Mouse (Mus musculus) midbrain, embryonic 15.5 days (tissue): Measurements from ENCODE around the gene Crebl2. TPM values are rescaled to one million over a fixed set of nuclear protein-coding genes. Genes with fewer than 3 reads are reported as not detected.

Experiments
- ATAC-seq: fragments of 200-750 bp; cut with Nextera tagmentation; replicated peaks from 2 replicates; pipeline ENCODE4 v1.8.0; 2017; ENCODE audit warnings: moderate TSS enrichment
- H3K27ac ChIP-seq: fragments of 300-500 bp; sonication (generic); 2 replicates; pipeline ENCODE4 v1.5.1; 2015; ENCODE audit warnings: mild to moderate bottlenecking, inconsistent platforms
- H3K27me3 ChIP-seq: fragments of 300-500 bp; sonication (generic); replicated peaks from 2 replicates; pipeline ENCODE4 v1.6.1; 2015; ENCODE audit warnings: inconsistent platforms
- H3K36me3 ChIP-seq: fragments of 300-500 bp; sonication (generic); replicated peaks from 2 replicates; pipeline ENCODE4 v1.6.1; 2015; ENCODE audit warnings: inconsistent platforms
- H3K4me1 ChIP-seq: fragments of 300-500 bp; sonication (generic); 2 replicates; pipeline ENCODE4 v1.6.1; 2015; ENCODE audit warnings: inconsistent platforms
- H3K4me2 ChIP-seq: fragments of 300-500 bp; sonication (generic); 2 replicates; pipeline ENCODE4 v1.6.1; 2015; ENCODE audit warnings: inconsistent platforms, mild to moderate bottlenecking, moderate library complexity
- H3K4me3 ChIP-seq: fragments of 300-500 bp; sonication (generic); 2 replicates; pipeline ENCODE4 v1.5.1; 2015; ENCODE audit warnings: mild to moderate bottlenecking, inconsistent platforms
- H3K9ac ChIP-seq: fragments of 300-500 bp; sonication (generic); 2 replicates; pipeline ENCODE4 v1.6.1; 2015; ENCODE audit warnings: mild to moderate bottlenecking, inconsistent platforms
- H3K9me3 ChIP-seq: fragments of 300-500 bp; sonication (generic); 2 replicates; pipeline ENCODE4 v1.6.1; 2016; ENCODE audit warnings: inconsistent platforms
- WGBS: fragments of 180-500 bp; shearing (Covaris S2); methylation state at CpG from one replicate; pipeline ENCODE4 v1.1.7; 2015; ENCODE audit warnings: mixed read lengths; 5-methylcytosine and 5-hydroxymethylcytosine counted together
- polyA plus RNA-seq: library from polyadenylated mRNA; unstranded; fragments of >200 nt; fragmentation: Nextera tagmentation; extraction: Ambion mirVana; gene quantifications from 2 replicates; pipeline ENCODE4 v1.2.1, GENCODE M21; 2015

Gene Crebl2
- polyA plus RNA-seq, result 4.6 and 5.6 TPM in 2 replicates

DNA sequence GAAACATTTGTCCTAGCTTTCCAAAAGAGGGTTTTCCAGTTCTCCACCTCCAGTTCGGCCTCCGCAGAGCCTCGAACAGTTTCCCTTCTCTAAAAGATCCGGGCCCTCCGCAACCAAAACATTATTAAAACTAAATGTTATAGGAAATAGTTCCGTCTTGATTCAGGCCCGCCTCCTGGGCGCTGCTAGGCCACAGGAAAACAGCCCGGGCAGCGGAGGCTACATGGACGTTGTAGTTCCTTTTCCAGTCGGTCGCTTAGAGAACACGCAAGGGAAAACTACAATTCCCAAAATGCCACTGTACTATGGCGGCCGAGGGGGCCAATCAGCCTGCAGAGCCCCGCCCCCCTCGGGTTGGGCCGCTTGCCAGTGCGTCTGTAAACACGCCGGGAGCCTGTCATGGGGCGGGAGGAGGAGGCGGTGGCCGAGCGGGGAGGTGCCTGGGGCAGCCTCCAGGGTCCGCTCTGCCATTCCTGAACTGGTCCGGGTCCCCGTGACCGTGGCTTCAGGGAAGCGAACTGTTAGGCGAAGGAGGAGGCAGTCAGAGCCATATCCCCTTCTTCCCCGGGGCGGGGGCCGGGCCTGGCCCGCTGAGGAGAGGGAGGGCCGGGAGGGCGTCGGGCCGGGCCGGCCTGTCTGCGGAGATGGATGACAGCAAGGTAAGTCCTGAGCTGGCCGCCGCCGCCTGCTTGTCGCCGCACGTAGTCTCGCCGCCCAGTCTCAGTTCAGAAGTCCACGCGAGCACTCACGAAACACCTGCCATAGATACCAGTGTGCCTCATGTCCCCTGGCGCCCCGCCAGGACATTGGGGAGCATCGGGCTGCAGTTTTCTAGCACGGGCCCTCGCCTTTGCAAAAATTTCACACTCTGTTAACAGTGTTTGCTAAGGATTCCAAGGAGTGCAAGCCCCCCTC lies at the start of gene Crebl2:
Gene Crebl2 (plus strand): TSS at position 369 of the 915 bp plus-strand sequence.
- Histone ChIP-seq H3K36me3 (no peaks in the 10 kb centered on the region), H3K27me3 (no peaks in the 10 kb centered on the region), H3K4me1 (peaks cover 16% of the 10 kb centered on the region), H3K4me2 (peak within 1 kb of the TSS; percentile 86), H3K4me3 (peak within 1 kb of the TSS; percentile 83), H3K9ac (peak within 1 kb of the TSS; percentile 68), H3K9me3 (no peaks in the 10 kb centered on the region), H3K27ac (peak within 1 kb of the TSS; percentile 90)
- peak; percentile 98 for ATAC-seq
- under 1% methylated on average over 57 of the region's 58 CpGs for WGBS

DNA sequence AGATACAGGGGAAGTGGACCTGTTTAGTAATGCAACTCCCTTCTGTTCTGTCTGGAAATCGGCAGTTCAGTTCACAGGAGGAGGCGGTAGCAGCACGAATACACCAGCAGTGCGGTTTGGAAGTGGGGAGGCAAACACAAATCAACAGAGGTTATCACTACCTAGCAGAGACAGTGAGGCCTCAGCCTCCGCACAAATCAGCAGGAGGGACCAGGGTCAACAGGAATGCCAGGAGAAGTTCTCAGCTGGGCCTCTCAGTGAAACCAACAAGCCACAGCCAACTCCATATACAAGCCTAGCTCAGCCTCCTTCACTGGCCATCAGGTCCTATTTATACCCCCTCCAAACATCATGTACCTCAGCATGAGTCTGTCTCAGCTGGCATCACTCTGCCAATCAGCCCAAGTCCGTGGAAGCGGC lies 48.5 kb upstream of the Crebl2 start:
- no peaks in the 10 kb centered on the region for H3K4me1 ChIP-seq
- WGBS, result 82% methylated on average over 7 of the region's 7 CpGs
- H3K4me3 ChIP-seq, result no peak overlapping the region
- no peaks in the 10 kb centered on the region for H3K36me3 ChIP-seq
- H3K27me3 ChIP-seq, result no peaks in the 10 kb centered on the region
- H3K9ac ChIP-seq, result no peak overlapping the region
- H3K27ac ChIP-seq, result no peak overlapping the region
- H3K9me3 ChIP-seq, result no peaks in the 10 kb centered on the region
- H3K4me2 ChIP-seq, result no peak overlapping the region
- no peak for ATAC-seq

DNA sequence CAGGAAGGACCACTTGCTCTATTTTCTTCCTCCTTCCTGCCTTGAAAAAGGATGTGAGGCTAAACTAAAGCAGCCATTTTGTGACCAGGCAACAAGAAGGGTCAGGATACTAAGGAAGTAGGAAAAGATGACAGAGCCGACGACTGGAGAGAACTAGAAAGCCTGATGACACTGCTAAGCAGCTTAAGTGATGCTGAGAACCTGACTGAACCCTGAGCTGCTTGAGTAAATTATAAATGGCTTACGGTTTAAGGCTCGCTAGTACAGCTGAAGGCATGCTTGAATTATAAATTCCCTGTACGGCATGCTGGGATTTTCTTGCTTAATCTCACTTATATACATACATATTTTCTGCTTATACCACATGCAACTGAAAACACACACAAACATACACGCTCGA lies 47.1 kb upstream of the Crebl2 start:
- Histone ChIP-seq H3K4me3 (no peak overlapping the region), H3K4me1 (no peaks in the 10 kb centered on the region), H3K4me2 (no peak overlapping the region), H3K36me3 (no peaks in the 10 kb centered on the region), H3K27ac (no peak overlapping the region), H3K9me3 (no peaks in the 10 kb centered on the region), H3K9ac (no peak overlapping the region), H3K27me3 (no peaks in the 10 kb centered on the region)
- 77% methylated on average over 7 of the region's 7 CpGs for WGBS
- ATAC-seq, result no peak

DNA sequence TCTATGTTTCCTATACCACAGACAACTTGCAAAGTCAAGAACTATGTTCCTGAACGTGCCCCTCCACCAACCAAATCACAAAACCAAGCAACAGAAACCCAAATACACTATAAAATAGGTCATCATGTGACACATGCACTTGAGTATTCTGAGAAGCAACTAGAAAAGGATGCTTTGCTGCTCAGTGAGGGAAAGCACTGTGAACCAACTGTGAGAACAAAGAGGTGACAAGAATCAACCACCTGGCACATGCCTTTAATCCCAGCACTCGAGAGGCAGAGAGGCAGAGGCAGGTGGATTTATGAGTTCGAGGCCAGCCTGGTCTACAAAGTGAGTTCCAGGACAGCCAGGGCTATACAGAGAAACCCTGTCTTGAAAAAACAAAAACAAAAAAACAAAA lies 43.5 kb upstream of the Crebl2 start:
- WGBS, result 71% methylated on average over 3 of the region's 3 CpGs
- Histone ChIP-seq H3K4me2 (no peak overlapping the region), H3K4me1 (peaks cover under 1% of the 10 kb centered on the region; the same call in 1 of the 2 replicates)

DNA sequence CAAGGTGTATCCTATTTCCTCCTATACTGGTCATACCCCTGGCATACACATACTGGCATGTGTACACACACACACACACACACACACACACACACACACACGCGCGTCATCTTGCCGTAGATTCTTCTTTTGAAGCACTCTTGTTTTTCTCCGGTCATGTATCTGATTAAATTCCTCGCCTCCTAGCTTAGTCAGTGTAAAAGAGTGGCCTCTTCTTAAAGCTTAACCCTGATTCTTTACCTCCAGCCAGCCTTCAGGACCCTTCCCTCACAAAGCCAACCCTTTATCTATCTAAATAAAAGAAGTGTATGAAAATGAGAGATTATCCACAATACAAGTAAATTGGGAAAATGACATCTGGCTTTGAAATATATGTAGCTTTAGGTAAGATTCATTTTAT lies 40.9 kb upstream of the Crebl2 start:
- no peak overlapping the region for H3K4me3 ChIP-seq
- ATAC-seq, result no peak
- WGBS, result 47% methylated on average over 6 of the region's 6 CpGs
- no peaks in the 10 kb centered on the region for H3K36me3 ChIP-seq
- no peaks in the 10 kb centered on the region for H3K27me3 ChIP-seq
- H3K9ac ChIP-seq, result no peak overlapping the region
- H3K9me3 ChIP-seq, result no peaks in the 10 kb centered on the region
- no peak overlapping the region for H3K4me2 ChIP-seq
- no peak overlapping the region for H3K27ac ChIP-seq
- peaks cover 12% of the 10 kb centered on the region for H3K4me1 ChIP-seq

More for the DNA sequence above, 43.5 kb upstream of the Crebl2 start:
- no peak overlapping the region for H3K9ac ChIP-seq
- no peaks in the 10 kb centered on the region for H3K36me3 ChIP-seq
- H3K9me3 ChIP-seq, result no peaks in the 10 kb centered on the region
- H3K4me3 ChIP-seq, result no peak overlapping the region
- no peaks in the 10 kb centered on the region for H3K27me3 ChIP-seq
- H3K27ac ChIP-seq, result no peak overlapping the region
- no peak for ATAC-seq

DNA sequence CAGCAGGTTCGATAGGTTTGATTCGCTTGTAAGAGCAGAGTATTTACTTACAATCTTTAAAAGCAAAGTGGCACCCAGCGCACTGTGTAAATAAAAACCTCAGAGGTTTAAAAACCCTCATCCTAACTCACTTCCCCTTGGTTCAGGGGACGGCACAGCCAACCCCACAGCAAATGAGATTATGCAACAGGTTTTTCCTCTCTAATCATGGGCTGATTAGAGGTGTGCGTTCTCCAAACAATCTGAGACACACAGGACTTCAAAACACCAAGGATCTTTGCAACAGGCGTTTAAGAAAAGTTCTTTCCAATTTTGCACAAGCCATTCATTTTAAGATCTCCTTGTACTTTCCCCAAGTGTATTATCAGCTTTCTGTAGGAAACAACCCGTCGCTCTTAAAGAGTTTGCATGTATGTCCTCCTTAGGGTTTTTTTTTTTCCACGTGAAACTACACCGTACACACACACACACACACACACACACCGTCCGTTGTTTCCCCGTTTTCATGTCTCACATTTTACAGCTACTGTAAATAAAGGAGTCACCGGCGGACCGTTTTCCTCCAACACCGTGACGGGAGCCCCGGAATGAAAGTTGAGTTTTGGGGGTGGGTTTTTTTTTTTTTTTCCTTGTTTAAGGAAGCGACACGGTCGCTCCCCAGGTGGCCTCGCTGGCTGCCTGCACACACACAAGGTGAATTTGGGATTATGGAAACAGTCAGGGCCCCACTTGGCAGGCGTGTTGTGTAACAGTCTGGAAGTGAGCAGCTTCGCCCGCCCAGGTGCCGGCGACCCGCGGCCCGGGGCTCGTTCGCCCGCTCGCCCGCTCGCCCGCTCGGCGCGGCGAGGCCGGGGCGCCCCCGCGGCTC lies 38.5 kb upstream of the Crebl2 start:
- Histone ChIP-seq H3K27me3 (no peaks in the 10 kb centered on the region), H3K27ac (peak overlapping the region; percentile 70), H3K4me3 (peak overlapping the region; percentile 61), H3K4me2 (peak overlapping the region; percentile 92), H3K9ac (peak overlapping the region; percentile 52), H3K4me1 (peaks cover 13% of the 10 kb centered on the region), H3K9me3 (no peaks in the 10 kb centered on the region), H3K36me3 (no peaks in the 10 kb centered on the region)
- WGBS, result under 1% methylated on average over 43 of the region's 46 CpGs
- peak; percentile 41; the same call in 1 of the 2 replicates for ATAC-seq

DNA sequence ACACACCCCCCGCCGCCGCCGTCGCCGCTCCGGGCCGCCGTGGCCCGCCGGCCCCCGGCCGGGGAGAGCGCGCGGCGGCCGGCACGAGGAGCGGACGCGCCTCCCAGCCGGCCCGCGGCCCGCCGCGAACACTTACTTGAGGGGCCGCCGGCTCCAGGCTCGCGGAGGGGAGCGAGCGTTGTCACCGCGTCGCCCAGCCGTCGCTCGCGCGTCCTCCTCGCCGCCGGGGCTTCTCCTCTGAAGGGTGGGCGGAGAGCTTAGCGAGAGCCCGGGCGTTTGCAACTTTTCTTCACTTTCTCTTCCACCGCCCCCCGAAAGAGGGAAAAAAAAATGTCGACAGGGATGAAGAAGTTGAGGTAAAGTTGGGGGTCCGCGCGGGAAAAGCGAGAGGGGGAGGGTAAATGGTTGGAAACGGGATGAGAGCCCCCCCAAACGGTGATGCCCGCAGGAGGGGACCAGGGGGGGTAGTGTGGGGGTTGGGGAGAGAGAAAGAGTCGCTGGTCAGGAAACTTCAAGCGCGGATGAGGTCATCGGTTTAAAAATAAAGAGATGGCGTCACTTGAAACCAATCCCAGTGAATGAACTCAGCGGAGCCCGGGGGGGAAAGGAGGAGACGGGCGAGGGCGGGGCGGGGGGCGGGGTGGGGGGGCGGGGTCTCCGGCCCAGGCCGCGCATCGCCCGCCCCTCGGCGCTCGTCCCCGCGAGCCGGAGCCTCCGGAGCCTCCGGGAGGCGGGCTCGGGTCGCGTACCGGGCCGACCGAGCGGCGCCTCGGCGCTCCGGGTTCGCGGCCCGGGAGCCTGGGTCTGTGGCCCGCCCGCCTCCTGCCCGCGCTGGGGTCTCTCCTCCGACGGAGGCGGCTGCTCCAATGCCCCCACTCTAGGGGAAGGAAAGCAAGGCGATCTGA lies 37.6 kb upstream of the Crebl2 start, which contains the start of gene Dusp16:
Gene Dusp16 (minus strand): TSS at position 485 of the 905 bp plus-strand sequence.
- peak within 1 kb of the TSS; percentile 92 for H3K4me2 ChIP-seq
- 1% methylated on average over 79 of the region's 108 CpGs for WGBS
- peaks cover 13% of the 10 kb centered on the region for H3K4me1 ChIP-seq
- H3K4me3 ChIP-seq, result peak within 1 kb of the TSS; percentile 61
- peak within 1 kb of the TSS; percentile 70 for H3K27ac ChIP-seq
- peak within 1 kb of the TSS; percentile 52 for H3K9ac ChIP-seq
- peak; percentile 86 for ATAC-seq
- H3K36me3 ChIP-seq, result no peaks in the 10 kb centered on the region
- H3K9me3 ChIP-seq, result no peaks in the 10 kb centered on the region
- no peaks in the 10 kb centered on the region for H3K27me3 ChIP-seq

DNA sequence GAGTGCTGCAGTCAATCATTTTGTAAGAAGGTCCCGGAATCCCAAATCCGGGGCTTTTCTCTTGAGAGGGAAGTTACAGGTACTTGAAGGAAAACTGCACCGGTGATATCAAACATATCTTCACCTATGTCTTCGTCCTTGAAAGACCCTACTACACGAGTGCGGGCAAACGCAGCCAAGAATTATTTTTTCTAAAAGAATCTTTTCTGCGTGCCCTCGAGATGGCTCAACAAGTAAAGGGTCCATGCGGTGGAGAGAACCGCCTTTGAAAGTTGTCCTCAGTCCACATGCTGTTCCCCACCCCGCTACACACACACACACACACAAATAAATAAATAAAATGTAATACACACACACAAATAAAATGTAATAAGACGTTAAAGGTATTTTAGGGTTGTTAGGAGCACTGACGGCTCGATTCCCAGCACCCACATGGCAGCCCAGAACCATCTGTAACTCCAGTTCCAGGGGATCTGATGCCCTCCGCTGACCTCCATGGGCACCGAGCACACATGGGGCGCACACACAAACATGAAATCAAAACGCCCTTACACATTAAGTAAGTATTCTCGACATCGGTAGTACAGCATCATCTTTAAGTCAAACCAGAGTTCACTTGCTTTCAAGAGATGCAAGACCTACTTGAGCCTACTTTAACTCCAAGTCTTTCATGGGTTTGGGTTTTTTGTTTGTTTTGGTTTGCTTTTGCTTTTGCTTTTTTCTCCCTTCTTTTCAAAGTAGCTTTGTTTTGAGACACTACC lies 36.7 kb upstream of the Crebl2 start:
- Histone ChIP-seq H3K4me1 (peaks cover 13% of the 10 kb centered on the region), H3K36me3 (no peaks in the 10 kb centered on the region), H3K4me3 (peak overlapping the region; percentile 61), H3K27ac (no peak overlapping the region), H3K27me3 (no peaks in the 10 kb centered on the region), H3K4me2 (peak overlapping the region; percentile 92), H3K9ac (peak overlapping the region; percentile 52; the same call in 1 of the 2 replicates), H3K9me3 (no peaks in the 10 kb centered on the region)
- WGBS, result 38% methylated on average over 21 of the region's 21 CpGs
- ATAC-seq, result peak; percentile 34; the same call in 1 of the 2 replicates

DNA sequence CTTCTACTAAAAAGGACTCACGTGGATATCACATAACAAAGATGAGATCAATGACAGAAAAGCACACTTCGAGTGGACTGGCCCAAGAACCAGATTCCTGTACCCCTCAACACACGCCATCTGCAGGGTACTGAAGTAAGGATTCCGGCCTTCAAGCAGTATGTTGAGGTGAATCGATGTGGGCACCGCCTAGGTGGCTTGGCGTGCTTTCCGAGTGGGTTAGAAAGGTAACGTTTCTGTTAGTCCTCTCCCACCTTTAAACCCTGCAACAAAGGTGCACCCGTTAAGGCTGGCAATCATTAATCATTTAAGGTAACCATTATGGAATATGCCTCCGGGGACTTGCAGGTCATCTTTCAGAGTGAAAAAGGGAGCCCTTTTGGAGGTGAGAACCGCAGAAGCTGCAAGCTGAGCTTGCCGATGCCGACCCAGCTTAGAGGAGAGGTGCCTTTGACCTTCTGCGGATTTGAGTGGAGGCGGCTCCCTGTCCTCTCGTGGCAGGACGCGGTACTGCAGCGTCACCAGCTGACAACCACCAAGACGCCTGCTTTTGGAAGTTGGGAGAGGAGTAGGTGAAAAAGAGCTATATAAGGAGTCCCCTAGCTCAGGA lies 35.9 kb upstream of the Crebl2 start:
- 17% methylated on average over 21 of the region's 21 CpGs for WGBS
- Histone ChIP-seq H3K4me2 (peak overlapping the region; percentile 46), H3K9me3 (no peaks in the 10 kb centered on the region), H3K9ac (no peak overlapping the region), H3K4me1 (peaks cover 13% of the 10 kb centered on the region), H3K4me3 (peak overlapping the region; percentile 22; the same call in 1 of the 2 replicates), H3K27me3 (no peaks in the 10 kb centered on the region), H3K27ac (no peak overlapping the region), H3K36me3 (no peaks in the 10 kb centered on the region)
- peak; percentile 37; the same call in 1 of the 2 replicates for ATAC-seq

DNA sequence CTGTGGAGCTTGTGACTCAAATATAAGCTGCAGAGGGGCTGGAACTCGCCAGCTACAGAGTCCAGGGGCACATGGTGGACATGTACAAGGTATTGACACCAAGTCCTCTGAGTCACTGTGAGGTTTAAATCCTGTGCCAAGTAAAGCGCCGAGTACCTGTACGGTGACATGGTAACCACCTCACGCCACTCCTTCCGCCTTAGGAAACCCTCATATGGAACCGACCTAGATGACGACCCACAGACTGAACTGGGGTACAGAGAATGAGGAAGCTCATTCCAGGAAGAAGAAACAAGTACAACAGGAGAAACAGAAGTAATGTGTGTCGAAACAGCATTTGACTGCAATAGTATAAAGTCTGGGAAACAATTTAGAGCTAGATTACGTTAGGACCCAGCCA lies 33.7 kb upstream of the Crebl2 start:
- Histone ChIP-seq H3K36me3 (no peaks in the 10 kb centered on the region), H3K4me3 (no peak overlapping the region), H3K9me3 (no peaks in the 10 kb centered on the region), H3K27ac (no peak overlapping the region), H3K4me2 (no peak overlapping the region), H3K4me1 (peaks cover 13% of the 10 kb centered on the region), H3K27me3 (no peaks in the 10 kb centered on the region), H3K9ac (no peak overlapping the region)
- ATAC-seq, result no peak
- WGBS, result 89% methylated on average over 10 of the region's 10 CpGs
